Mouse (Mus musculus) G1E-ER4 (cell line): ENCODE measurements at regions not wholly inside any gene's neighbourhood (a gene's known extent, or its start where the extent isn't known, plus 50 kb on each side); places are given as distances from the start of the nearest gene placed in this dataset.

ENCODE experiments used
- GATA1 ChIP-seq: IDR thresholded peaks from one replicate; pipeline ENCODE4 v1.8.0; 2012; ENCODE audit warnings: low read length, inconsistent platforms

DNA sequence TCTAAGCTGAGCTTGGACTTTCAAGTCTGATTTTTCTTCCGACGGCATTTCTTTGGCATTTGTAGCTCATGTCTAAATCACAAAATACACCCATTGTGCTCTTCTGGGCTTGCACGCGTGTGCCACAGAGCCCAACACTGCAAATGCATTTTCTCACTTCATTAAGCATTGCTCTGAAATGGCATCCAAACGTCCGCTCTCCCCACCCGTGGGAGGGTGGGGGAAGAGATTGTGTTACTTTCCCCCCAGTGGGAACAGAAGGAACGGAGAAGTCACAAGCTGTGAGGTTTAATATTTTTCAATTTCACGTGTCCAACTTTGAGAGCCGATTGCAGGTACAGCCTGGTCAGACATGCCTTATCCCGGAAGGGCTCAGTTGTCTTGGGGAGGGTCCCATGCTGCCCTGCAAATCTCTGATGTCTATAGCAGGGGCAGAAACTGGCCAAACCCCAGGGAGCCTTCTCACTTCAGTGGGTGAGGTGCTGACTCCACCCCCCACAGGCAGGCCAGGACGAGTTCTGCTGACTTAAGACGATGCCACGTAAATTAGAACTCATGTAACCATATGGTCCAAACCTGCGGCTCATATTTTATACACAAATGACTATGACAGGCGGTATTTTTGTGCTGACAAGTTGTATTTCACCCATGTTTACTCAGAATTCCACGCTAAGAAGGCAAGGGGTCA lies 371.5 kb upstream of the Nfe2l3 start:
- no peak for TF ChIP-seq GATA1

DNA sequence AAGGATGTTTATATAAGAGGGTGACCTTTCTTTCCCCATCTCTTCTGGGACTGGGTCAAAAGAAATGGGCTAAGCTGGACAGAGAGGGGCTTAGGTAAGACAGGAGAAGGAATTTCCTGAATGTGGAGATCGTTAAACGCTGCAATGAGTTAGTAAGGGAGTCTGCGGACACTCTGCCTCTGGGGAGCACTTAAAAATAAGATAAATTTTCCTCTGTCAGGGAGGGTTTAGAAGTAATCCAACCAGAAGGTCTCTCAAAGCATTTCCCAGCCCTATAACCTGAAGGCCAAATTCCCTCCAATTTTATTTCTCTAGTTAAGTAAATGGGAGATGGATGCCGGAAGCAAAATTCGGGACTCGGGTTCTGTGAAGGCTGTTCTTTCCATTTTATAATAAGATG lies 367.3 kb upstream of the Nfe2l3 start:
- TF ChIP-seq GATA1: no peak

DNA sequence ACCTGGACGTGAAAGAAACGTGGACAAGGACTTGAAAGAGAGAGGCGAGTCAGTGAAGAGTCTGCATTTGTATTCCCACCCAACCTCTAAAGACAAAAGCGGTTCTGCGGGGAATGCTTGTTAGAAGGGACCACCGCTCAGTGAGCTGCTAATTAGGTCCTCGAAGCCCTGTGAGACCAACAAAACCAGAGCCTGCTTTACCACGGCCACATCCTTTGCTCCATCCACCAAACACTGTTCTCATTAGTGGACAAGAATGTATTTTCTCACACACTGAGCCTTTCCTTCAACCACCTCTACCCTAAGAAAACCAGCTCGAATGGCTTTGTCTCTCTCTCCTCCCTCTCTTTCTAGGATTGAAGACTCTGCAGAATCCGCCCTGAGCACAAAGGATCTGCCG lies 365.1 kb upstream of the Nfe2l3 start:
- TF ChIP-seq GATA1: no peak

DNA sequence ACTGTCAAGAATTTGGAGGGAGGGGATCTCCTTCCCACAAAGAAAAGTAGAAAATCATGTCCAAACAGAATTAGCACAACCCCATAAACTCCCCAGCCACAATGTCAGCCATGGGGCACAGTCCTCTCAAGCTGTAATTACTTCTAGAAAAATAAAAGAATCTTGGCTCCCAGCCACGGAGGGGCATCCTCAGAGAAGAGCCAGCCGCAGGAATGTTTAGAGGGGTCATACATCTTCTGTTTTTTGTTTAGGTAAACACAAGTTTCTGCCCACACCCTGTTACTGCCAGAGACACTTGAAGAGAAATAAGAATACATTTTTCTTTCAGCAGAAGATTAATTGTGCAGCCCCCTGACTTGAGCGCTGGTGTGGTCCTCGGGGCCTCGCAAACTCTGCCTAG lies 362.5 kb upstream of the Nfe2l3 start:
- TF ChIP-seq GATA1: no peak

DNA sequence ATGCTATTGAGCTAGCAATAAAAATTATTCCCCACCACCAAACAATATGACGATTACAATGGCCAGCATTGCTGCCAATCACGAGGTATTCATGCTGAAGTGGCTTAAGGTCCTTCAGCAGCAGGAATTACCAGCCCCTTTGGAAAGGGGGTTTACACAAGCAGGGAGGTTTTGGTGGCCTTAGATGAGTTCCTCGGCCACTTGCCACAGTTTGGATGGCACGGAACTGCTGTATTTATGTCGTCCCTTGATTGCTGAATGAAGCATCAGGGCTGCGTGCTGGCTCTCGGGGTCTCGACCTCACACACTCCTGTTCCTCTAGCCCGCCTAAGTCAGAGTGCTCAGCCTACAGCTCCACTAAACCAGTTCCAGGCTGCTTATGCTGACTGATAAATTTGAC lies 361.2 kb upstream of the Nfe2l3 start:
- no peak for TF ChIP-seq GATA1

DNA sequence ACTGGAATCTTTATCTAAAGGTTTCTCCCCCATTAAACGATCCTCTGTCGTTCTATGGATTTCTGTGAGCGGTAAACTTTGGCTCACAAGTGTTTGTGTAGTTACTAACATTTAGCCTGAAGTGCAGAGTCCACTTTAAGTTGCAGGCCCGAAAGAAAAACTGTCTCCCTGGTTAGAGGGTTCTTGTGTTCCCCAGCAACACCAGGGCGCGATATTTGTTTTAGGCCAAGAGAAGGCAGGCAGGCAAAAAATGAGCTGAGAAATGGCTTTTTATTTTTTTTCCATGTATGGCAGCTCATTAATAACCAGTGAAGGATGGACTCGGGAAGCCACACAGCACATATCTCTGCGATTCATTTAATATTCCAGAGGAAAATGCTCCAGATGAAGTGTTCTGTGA lies 357.4 kb upstream of the Nfe2l3 start:
- no peak for TF ChIP-seq GATA1

DNA sequence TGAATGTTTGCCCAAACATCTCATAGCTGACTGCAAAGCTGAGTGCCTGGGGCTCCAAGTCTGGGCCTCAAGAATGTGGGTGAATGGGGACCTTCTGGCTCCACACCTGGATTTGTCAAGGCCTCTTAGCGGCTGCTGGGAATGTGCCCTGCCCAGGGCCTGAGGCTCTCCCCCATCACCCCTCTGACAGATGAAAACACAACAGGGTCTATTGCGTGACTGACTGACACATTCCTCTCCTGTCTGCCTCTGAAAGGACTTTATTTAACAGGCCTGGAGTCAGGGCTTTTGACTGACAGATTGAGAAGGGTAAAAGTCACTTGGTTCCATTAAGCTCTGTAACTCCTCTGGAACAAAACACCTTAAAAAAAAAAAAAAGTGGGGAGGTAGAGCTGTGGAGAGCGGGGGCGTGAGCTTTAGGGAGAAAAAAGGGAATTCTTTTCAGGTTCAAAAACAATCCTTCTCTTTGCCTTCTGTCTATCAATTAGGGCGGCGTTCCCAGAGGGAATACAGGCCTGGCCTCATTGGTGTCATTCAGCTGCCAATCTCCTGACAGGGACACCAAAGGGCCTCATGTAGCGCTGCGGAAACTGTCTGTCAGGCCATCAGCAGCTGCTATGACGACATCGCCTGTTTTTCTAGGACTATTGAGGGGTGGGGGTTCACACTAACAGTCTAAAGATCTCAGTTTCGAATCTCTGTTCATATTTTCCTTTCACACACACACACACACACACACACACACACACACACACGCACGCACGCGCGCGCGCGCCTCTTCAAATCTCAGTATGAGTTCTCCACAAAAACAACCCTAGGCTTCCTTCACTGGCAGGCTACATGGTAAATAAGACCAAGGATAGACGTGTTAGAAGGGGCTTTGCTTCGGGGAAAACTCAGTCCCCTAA lies 355.4 kb upstream of the Nfe2l3 start:
- TF ChIP-seq GATA1: no peak

DNA sequence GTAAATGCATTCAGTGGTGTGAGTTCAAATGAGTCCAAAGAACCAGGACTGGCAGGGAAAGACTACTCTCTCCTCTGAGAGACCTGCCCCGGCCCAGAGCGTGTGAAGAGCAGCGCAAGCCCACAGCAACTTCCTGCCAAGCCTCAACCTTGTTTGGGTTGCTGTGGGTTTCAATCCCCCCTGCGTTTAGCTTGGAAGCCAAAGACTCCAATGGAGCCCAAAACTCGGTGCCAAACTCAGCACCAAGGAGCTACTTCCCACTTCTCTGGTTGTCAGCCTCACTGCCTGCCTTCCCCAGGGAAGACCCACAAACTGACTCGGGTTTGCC lies 354.7 kb upstream of the Nfe2l3 start:
- TF ChIP-seq GATA1: no peak

DNA sequence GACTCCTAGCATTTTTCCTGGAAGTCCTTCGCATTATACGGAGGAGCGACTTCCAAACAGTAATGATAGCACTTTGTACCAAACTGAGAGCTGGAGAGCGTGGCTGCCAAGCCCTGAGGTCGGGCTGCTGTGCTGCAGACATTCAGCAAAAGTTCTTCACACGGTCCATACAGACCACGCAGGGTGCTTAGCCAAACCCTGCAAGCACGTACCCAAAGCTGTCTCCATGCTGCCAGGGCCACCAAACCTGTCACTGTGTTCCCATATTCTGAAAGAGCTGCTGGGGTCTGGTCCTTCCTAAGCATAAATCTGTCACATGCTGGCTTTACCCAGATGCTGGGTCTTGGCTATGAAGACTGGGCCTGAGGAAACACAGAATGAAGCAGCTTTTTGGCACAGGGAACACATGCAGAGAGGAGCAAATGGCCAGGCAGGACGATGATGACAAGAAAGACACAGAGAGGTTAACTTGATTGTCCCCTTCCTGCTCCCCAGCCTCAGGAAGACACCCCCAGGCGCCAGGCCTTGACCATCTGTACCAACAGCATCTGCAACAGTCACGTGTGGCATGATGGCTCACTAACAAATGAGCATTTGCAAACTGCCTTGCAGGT lies 354.0 kb upstream of the Nfe2l3 start:
- no peak for TF ChIP-seq GATA1

DNA sequence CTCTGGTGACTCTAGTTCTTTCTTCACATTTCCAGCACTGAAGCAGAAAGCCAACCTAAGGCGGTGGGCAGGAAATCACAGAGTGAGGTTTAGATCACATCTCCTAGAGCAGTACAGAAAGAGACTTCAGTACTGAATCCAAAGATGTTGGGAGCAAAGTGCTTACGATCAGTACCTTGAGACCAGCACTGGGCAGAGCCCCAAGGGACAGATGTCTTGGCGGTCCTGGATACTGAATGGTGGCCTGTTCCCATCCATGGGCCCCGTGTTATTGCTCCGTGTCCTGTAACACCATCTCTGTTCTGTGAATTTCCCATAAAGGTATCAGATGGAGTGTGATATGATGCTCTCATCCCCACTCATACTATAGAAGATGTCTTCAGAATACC lies 353.5 kb upstream of the Nfe2l3 start:
- no peak for TF ChIP-seq GATA1

DNA sequence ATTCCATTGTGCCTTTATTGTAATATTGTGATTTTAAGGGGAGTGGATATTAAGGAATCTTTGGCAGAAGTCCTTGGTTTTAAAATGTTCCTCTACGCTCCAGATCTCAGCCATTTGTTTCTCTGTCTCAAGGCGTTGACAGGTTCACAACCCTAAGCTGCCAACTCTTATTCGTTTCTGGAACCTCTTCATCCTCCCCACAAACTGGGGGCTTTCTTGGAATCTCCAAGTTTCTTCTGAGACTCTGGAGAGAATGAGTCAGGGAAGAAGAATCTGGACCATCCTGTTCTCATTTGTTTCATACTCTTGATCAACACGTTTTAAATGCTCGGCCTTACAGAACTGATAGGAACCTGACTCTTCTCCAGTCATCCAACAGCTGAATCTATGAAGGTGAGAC lies 351.4 kb upstream of the Nfe2l3 start:
- no peak for TF ChIP-seq GATA1

DNA sequence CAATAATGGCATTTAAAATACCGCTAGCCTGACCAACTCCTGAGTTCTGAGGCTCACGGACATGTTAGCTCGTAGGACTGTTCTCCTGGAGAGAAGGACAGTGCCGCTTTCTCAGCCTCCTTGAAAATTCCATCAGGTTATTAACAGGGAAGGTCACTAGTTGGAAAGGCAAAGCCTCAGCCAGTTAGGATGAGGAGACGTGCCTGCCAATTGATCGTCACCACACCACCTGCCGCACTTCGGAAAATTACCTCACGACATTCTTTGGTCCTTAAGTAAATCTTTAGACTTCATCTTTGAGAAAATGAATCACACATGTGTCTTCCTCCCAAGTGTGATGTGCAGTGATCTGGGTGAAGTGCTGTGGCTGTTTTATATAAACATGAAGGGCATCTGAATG lies 347.8 kb upstream of the Nfe2l3 start:
- TF ChIP-seq GATA1: no peak

DNA sequence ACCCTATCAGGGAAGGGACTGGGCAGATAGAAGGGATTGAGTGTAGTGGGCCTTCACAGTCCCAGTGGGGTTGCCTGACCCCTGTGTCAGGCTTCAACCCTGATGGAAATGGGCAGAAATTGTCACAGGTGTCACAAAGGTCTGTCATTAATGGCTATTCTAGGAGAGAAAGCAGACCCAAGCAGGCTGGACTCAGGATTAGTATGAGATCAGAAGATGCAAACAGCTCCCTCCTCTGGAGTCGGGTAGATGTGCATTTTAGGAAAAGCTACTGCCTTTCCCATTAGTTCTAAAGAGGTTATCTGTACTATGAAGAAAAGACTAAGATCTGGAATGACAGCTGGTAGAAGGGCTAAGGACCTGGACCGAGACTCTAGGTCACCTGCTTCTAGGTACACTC lies 346.9 kb upstream of the Nfe2l3 start:
- no peak for TF ChIP-seq GATA1

DNA sequence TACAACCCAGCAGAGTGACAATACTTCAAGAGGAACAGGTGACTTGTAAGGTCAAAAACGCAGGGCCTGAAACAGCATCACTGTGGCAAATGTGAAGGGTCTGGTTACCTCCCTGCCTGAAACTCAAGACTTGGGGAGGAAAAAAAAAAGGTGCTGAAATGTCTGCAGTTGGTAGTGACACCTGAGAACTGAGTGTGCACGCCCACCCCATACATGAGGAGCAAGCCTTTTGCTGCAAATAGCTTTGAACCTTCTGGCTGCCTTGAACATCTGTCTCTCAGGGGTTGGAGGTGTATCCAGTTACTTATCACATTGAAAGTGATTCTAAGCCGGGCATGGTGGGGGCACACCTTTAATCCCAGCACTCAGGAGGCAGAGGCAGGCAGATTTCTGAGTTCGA lies 346.1 kb upstream of the Nfe2l3 start:
- no peak for TF ChIP-seq GATA1

DNA sequence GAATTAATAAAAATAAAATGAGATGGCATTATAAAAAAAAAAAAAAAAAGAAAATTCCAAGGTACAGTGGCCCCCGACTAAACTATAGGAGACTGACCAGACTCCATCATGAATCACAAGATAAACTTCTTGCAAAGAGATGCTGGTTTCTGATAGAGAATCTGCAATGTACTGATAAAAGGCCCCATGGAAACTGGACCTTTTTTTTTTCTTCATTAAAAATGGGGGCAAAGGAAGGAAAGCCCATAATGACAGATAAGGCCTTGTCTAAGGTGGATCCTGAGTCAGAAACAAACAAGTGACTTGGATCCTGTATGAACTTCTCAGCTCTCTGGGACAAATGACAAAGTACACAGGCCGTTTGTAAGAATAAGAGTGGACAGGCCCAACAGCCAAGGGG lies 344.7 kb upstream of the Nfe2l3 start:
- no peak for TF ChIP-seq GATA1

DNA sequence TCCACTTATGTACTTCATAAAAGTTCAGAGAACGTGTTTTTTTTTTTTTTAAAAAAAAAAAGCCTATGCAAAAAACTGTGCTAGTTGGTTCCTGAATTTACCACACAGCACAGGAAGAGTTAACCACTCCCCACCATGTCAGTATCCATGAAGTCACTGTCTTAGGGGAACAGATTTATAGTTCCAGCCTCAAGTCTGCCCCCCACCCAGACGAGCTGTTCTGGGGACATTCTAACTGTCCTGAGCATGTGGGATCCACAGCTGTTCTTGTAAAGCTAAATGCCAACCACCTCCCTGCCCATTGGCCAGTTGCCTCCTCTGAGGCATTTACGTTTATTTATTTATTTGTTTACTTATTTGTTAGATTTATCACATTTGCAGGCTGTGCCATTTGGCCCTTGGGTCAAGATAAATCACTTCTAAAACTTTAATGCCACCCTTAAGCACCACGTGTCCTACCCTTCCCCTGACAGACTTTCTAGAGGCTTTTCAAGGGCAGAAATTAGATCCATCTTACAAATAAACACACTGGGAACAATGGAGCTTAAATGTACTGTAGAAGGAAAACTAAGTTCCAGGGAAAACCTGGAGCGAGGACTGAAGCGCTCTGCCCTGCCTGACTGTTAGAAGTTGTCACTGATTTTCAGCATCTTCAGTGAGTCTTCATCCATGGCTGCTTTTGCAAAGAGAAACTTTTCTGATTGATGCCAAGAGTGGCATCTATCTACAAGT lies 343.7 kb upstream of the Nfe2l3 start:
- TF ChIP-seq GATA1: no peak

DNA sequence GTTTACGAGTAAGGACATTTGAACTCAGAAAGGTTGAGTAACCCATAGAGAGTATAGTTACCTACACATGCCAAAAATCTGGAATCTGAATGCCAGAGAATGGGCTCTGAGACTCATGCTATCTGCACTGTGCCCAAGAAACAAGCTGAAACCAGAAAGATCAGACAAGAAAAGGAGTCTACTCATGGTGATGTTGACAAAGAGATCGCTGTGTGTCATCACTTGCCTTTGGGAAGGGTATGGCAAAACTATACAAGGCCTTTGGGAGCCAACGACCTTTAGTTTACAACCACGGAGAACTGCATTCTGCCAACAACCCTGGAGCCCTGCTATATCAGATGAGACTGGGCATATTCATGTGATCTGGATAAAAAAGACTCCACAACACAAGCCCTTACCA lies 339.3 kb upstream of the Nfe2l3 start:
- TF ChIP-seq GATA1: no peak
